Mouse (Mus musculus) heart, postnatal 25 days (tissue): Measurements from ENCODE around the gene Galnt2. TPM values are rescaled to one million over a fixed set of nuclear protein-coding genes. Genes with fewer than 3 reads are reported as not detected.

ENCODE experiments used
- DNase-seq: peaks from one replicate; pipeline ENCODE4 v3.0.0; 2022; ENCODE audit warnings: low spot score
- intact Hi-C: fragments of 180-260 bp; cut with DNase I; formaldehyde crosslinking; loops from one replicate; pipeline ENCODE4 v1.15.1; 2025
- total RNA-seq, 2 experiments: library from RNA; stranded (reverse); gene quantifications; 2 replicates each; pipeline ENCODE4 v1.2.3; 2021

Galnt2 gene
- total RNA-seq, 2 experiments from 2014 or later: 37.7 to 41.6 TPM

DNA sequence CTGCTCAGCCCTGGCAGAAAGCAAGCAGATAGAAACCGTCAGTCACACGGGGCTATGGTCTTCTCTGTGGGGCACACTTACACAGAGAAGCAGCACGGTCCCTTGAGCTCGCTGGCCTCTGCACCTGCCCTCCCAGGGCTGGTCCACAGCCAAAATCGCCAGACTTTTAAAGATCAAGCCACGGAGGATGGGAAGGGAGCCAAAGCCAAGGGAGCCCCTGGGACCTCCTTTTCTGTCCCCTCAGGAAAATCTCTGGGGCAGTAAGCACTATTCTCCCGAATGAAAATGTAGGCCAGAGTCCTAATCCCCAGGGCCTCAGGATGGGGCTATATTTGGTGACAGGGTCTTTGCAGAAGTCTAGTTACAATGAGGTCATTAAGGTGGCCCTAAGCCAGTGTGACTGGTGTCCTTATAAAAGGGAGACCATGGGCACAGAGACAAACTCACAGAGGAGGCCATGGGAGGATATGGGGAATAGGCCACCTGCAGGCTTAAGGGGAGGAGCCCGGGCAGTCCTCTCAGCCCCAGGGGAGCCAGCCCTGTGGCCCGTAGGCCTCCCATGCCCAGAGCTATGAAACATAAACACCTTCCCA lies 53.9 kb downstream of the Galnt2 start:
- intact Hi-C loops: loop anchor here (5.0 kb wide), 2 partner anchors 218 to 233 kb away; no protein-coding TSS in a partner anchor
- no peak for DNase-seq

GRCm38 (mm10) chr8:124286461-124287124 lies 55.4 kb downstream of the Galnt2 start:
- intact Hi-C loops: loop anchor here (1.0 to 5.0 kb wide), 2 partner anchors 25 to 234 kb away; no protein-coding TSS in a partner anchor
- no peak for DNase-seq

- intact Hi-C loops: loop anchor here (5.0 kb wide), 1 partner anchor 236 kb away; no protein-coding TSS in a partner anchor
- no peak for DNase-seq
Measured at GRCm38 (mm10) chr8:124288215-124288864, 57.1 kb downstream of the Galnt2 start.

DNA sequence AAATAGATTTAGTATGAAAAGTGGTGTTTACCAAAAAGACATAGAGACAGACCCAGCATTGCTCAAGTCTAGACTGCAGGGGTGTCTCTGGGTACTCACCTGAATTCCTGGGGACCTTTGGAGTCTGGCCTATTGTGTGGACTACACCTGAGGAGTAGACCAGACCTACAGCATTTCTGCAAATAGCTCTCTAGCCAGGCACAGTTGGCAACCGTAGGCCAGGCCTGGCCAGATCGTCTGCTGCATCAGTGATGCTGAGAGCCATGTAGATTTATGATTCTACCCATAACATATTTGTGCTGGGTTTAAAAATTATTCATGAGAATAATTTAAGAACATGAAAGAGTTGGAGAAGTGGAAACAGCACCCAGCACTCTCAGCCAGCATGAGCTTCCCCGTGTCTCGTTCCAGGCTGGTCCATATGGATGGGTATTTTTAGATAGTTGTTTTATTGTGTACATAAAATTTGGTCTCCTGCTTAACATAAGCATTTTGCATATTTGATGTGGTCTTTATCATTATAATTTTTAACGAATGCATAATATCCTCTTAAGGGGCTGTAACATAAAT lies 58.4 kb downstream of the Galnt2 start:
- intact Hi-C loops: loop anchor here (5.0 kb wide), 2 partner anchors 58 to 237 kb away; no protein-coding TSS in a partner anchor
- no peak for DNase-seq

GRCm38 (mm10) chr8:124290911-124291691 lies 59.9 kb downstream of the Galnt2 start:
- no peak for DNase-seq
- intact Hi-C loops: loop anchor here (5.0 kb wide), 1 partner anchor 56 kb away; no protein-coding TSS in a partner anchor

- no peak for DNase-seq
- intact Hi-C loops: loop anchor here (5.0 kb wide), 1 partner anchor 56 kb away; no protein-coding TSS in a partner anchor
Measured at GRCm38 (mm10) chr8:124291693-124292092, 60.5 kb downstream of the Galnt2 start.

DNA sequence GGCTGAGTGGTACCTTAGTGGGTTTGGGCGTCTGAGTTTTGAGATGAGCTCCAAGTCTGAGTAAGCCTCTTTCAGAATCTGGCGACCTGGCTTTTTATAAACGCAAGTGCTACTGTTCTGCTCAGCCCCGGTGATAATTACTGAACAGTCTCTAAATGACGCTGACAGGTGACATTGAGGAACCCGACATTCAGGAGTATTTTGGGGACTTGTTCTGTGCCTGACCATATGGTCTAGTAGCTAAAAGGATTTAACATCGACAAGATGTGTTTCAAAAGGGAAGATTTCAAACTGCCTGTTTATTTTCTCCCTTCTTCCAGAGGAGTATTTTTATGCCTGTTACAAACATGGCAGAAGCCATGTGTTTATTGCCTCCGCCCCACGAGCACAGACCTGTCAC lies 61.8 kb downstream of the Galnt2 start:
- DNase-seq: no peak
- intact Hi-C loops: loop anchor here (5.0 kb wide), 1 partner anchor 54 kb away; no protein-coding TSS in a partner anchor

DNA sequence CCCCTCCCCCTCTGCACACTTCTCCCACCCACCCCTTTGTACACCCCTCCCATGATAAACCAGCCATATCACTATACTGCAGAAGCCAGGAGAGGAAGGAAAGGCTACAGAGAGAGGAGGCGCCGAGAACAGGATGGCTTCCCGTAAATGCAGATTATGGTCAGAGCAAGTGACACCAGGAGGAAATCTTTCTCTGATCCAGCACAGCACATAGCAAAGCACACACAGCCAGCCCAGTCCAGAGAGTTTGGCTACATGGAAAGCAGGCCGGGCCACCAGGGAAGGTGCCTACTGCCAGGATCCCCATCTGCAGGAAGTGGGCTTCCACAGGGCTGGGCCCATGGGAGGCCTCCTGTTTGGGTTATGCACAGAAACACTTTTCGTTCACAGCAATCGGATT lies 63.2 kb downstream of the Galnt2 start:
- intact Hi-C loops: loop anchor here (5.0 kb wide), 1 partner anchor 53 kb away; no protein-coding TSS in a partner anchor
- DNase-seq: no peak

- DNase-seq: no peak
- intact Hi-C loops: loop anchor here (5.0 kb wide), 1 partner anchor 52 kb away; no protein-coding TSS in a partner anchor
Measured at GRCm38 (mm10) chr8:124294900-124295299, 63.7 kb downstream of the Galnt2 start.

DNA sequence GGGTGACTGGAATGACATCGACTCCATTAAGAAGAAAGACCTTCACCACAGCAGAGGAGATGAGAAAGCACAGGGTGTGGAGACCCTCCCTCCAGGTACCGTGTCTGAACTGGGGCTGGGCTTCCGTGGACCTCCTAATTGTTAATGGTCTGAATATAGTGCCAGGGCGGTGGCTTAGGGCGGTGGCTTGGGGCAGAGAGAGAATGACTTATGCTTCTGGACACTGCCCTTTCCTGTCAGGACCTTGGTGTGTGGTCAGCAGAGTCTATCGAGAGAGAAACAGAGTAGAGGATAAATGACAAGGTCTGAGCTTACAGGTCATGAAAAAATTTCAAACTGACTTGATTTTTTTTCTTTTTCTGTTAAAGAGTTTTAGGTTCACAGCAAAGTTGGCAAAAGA lies 64.2 kb downstream of the Galnt2 start:
- no peak for DNase-seq
- intact Hi-C loops: no loop called here

- no peak for DNase-seq
Measured at GRCm38 (mm10) chr8:124301512-124301911, 70.3 kb downstream of the Galnt2 start.

GRCm38 (mm10) chr8:124301935-124302555 lies 70.9 kb downstream of the Galnt2 start:
- DNase-seq: no peak
- intact Hi-C loops: no loop called here

More at GRCm38 (mm10) chr8:124301512-124301911, 70.3 kb downstream of the Galnt2 start:
- intact Hi-C loops: no loop called here

DNA sequence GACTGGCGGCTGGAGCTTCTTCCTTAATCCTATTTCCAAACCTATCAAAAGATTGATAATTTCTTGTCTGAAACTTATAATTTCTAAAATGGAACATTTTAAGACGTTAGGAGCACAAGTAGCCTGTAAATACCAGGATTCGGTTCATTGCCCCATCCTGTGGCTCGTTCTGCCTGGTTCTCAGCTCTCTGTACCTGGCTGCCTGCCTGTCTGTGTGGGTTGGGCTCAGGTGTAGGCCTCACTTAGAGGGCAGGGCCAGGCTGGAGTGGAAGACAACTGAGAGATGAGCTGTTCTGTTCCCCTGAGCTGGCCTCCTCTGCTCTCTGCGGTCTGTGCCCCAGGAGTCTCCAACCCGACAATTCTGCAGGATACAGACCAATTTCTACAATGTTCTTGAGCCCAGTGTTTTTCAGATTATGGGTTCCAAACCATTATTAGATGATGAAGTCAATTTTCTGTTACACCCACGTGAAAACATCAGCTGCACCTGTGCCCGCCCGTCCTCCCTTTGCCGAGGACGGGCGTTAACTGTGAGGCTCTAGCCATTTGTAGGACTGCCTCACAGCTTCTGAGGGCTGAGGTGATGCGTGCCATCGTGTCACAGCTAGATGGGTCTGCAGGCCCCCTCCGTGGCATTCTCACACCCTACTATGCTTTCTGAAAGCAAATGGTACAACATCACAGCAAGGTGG lies 72.2 kb downstream of the Galnt2 start:
- intact Hi-C loops: no loop called here
- no peak for DNase-seq

GRCm38 (mm10) chr8:124304141-124304540 lies 73.0 kb downstream of the Galnt2 start:
- intact Hi-C loops: no loop called here
- DNase-seq: no peak

GRCm38 (mm10) chr8:124306574-124306973 lies 75.4 kb downstream of the Galnt2 start:
- intact Hi-C loops: no loop called here
- no peak for DNase-seq

DNA sequence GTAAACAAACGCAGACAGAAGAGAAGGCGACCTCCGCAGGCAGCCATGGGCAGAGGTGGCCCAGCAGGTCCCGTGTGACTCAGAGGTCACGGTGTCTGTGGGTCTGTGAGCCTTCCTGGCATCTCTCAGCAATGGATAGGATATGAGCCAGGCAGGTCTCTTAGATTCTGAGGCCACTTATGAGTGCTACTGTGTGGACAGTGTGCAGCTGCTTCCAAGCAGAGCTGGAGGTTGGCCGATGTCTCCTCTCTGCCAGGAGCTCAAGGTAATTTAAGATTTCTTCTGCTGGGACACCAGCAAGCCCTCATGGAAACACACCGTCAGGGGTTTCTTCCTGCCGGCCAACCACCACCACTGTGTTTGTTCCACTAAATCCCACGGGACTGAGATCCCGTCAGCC lies 76.5 kb downstream of the Galnt2 start:
- DNase-seq: no peak

GRCm38 (mm10) chr8:124310509-124310908 lies 79.3 kb downstream of the Galnt2 start:
- intact Hi-C loops: no loop called here
- DNase-seq: no peak

More for the DNA sequence above, 76.5 kb downstream of the Galnt2 start:
- intact Hi-C loops: no loop called here

DNA sequence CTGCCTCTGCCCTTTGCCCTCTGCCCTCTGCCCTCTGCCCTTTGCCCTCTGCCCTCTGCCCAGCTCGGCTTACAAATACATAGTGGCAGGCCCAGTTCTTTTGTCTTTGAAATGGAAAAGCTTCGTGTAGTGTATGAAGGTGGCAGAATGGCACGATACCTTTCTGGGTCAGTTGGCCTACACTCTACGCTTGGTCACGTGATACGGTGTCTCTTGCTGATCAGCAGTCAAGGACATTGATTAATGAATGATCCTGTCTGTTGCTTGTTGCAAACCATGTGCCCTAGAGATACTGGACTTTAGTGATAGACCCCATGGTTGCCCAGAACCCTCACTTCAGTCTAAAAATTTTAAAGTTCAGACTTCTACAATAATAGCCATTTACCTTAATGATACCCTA lies 79.9 kb downstream of the Galnt2 start:
- intact Hi-C loops: no loop called here
- no peak for DNase-seq
